Mouse (Mus musculus): ENCODE data around the gene Pxylp1. TPM values are rescaled to one million over a fixed set of nuclear protein-coding genes. Genes with fewer than 3 reads are reported as not detected.
A peak's percentile ranks its signal among the peaks of the same experiment; 100 is the strongest.

Pxylp1 gene
- polyA plus RNA-seq, 1 experiment, result 7.5 TPM

DNA sequence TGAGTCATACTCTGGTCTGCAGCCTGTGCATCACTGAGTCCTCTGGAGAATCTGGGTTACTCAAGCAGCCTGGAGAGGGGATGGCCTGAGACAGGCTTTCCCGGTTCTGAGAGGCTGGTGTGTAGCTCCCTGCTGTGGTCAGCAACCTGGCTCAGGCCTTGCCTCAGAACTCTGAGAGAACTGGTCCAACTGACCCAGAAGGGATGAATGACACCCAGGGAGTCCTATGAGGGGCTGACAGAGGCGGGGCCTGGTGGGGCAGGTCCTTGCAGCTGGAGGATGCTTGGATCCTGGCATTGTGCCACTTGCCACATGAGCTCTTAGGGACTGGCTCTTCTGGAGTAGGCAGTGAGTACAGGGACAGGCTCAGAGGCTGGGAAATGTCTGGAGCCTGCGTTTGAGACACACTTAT is 47.7 kb downstream of the Pxylp1 start:
- peak; percentile 5 for TF ChIP-seq CEBPB (IDR thresholded peaks at IDR 0.05; ENCODE audit: low read depth)
- no peak for TF ChIP-seq MAX (IDR thresholded peaks at IDR 0.05)
- Histone ChIP-seq H3K4me3 (ENCODE audit: insufficient read depth, poor library complexity, severe bottlenecking) (no peak overlapping the region), H3K79me3 (ENCODE audit: low read depth) (no peaks in the 10 kb centered on the region), H3K36me3 (ENCODE audit: control insufficient read depth, insufficient read depth) (no peaks in the 10 kb centered on the region), H3ac (ENCODE audit: control insufficient read depth, insufficient read length, low read depth) (no peak overlapping the region), H3K79me2 (ENCODE audit: control insufficient read depth, insufficient read depth) (no peaks in the 10 kb centered on the region), H3K27me3 (ENCODE audit: control insufficient read depth, insufficient read depth, insufficient read length) (no peaks in the 10 kb centered on the region)

DNA sequence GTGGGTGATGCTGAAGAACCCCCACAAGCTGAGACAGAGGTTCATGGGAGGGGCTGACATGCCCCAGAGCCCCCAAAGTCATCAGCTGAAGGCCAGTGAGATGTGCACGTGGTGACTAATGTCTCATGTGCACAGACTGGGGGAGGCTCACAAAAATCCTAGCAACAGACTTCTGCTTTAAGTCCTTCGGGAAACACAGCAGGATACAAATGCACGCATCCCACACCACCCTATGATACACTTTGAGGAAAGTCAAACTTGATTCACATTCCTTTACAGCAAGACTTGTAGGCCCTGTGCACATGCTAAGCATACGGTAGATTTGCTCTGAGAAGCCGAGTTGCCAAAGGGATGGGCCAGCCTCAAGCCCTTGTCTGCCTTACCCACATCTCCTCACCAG is 53.1 kb downstream of the Pxylp1 start:
- no peaks in the 10 kb centered on the region for H3K27me3 ChIP-seq (ENCODE audit: control insufficient read depth, insufficient read depth, insufficient read length)
- no peak overlapping the region for H3ac ChIP-seq (ENCODE audit: control insufficient read depth, insufficient read length, low read depth)
- TF ChIP-seq USF1 (IDR thresholded peaks at IDR 0.05; ENCODE audit: low read depth) (no peak), CTCF (IDR thresholded peaks at IDR 0.05; ENCODE audit: control insufficient read depth, insufficient read depth, insufficient read length) (no peak), MYOD1 (IDR thresholded peaks at IDR 0.05; ENCODE audit: control insufficient read depth, insufficient read length, low read depth) (no peak), MYOG (IDR thresholded peaks at IDR 0.05; ENCODE audit: control insufficient read depth, extremely low read depth, insufficient read length) (no peak), CEBPB (IDR thresholded peaks at IDR 0.05; ENCODE audit: low read depth) (no peak), FOSL1 (IDR thresholded peaks at IDR 0.05; ENCODE audit: insufficient read depth, low read length, poor library complexity, severe bottlenecking) (no peak), MAX (IDR thresholded peaks at IDR 0.05) (no peak)
- no peaks in the 10 kb centered on the region for H3K79me3 ChIP-seq (ENCODE audit: low read depth)
- no peaks in the 10 kb centered on the region for H3K36me3 ChIP-seq (ENCODE audit: control insufficient read depth, insufficient read depth)
- no peaks in the 10 kb centered on the region for H3K79me2 ChIP-seq (ENCODE audit: control insufficient read depth, insufficient read depth)
- H3K4me3 ChIP-seq (ENCODE audit: insufficient read depth, poor library complexity, severe bottlenecking), result no peak overlapping the region

DNA sequence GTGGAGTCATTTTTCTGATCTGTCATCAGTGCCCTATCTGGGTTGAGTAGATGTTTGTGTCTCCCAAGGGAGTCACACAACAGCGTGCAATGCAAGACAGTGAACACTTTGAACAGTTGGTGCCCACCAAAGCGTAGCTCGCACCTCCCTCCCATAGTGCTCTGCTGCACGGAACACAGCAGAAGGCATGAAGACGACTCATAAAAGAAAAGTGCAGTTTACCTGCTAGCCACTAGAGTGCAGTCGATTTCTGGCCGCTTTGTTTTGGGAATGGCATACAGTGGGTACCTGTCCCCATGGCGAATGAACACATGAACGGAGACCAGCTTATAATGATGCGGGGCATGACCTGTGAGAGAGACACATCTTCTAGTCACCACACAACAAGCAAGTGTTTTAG is 53.6 kb downstream of the Pxylp1 start:
- TF ChIP-seq CTCF (IDR thresholded peaks at IDR 0.05; ENCODE audit: control insufficient read depth, insufficient read depth, insufficient read length) (peak; percentile 38), CEBPB (IDR thresholded peaks at IDR 0.05; ENCODE audit: low read depth) (no peak)
- Histone ChIP-seq H3K27me3 (ENCODE audit: control insufficient read depth, insufficient read depth, insufficient read length) (no peaks in the 10 kb centered on the region), H3K36me3 (ENCODE audit: control insufficient read depth, insufficient read depth) (no peaks in the 10 kb centered on the region), H3K79me3 (ENCODE audit: low read depth) (no peaks in the 10 kb centered on the region), H3K79me2 (ENCODE audit: control insufficient read depth, insufficient read depth) (no peaks in the 10 kb centered on the region), H3ac (ENCODE audit: control insufficient read depth, insufficient read length, low read depth) (no peak overlapping the region), H3K4me3 (ENCODE audit: insufficient read depth, poor library complexity, severe bottlenecking) (no peak overlapping the region)

DNA sequence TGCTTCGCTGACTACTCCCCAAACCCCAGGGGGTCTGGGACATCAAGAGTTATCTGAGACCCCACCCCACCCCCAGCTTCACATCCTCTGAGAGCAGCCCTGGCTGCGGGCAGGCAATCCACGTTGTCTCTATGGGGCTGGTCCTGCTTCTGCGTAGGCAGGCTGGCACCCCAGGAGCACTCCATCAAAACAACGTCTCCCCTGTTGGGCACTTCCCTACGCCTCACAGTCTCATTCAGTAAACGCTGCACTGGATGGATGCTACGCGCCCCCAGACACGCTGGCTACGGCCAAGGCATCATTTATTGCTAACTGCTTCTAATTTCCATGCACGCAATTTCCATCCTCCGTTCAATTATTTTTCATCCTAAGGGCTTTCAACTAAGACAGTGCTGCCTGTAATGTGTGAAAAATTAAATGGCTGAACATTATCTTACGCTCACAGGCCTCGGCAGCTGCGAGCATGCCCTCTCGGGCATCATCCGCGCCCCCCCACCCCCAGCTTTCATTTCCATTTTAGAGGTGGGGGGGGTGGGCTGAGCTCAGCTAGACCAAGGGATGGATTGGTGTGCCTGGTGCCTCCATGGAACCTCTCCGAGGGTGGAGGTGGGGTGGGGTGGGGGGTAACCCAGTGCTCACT is 54.6 kb downstream of the Pxylp1 start:
- Histone ChIP-seq H3K36me3 (ENCODE audit: control insufficient read depth, insufficient read depth) (no peaks in the 10 kb centered on the region), H3ac (ENCODE audit: control insufficient read depth, insufficient read length, low read depth) (no peak overlapping the region), H3K79me2 (ENCODE audit: control insufficient read depth, insufficient read depth) (no peaks in the 10 kb centered on the region), H3K27me3 (ENCODE audit: control insufficient read depth, insufficient read depth, insufficient read length) (no peaks in the 10 kb centered on the region), H3K4me3 (ENCODE audit: insufficient read depth, poor library complexity, severe bottlenecking) (no peak overlapping the region), H3K79me3 (ENCODE audit: low read depth) (no peaks in the 10 kb centered on the region)
- TF ChIP-seq MYOG (IDR thresholded peaks at IDR 0.05; ENCODE audit: control insufficient read depth, extremely low read depth, insufficient read length), result no peak
- no peak for TF ChIP-seq FOSL1 (IDR thresholded peaks at IDR 0.05; ENCODE audit: insufficient read depth, low read length, poor library complexity, severe bottlenecking)
- TF ChIP-seq CEBPB (IDR thresholded peaks at IDR 0.05; ENCODE audit: low read depth), result no peak
- TF ChIP-seq CTCF (IDR thresholded peaks at IDR 0.05; ENCODE audit: control insufficient read depth, insufficient read depth, insufficient read length), result no peak
- TF ChIP-seq USF1 (IDR thresholded peaks at IDR 0.05; ENCODE audit: low read depth), result no peak
- no peak for TF ChIP-seq MYOD1 (IDR thresholded peaks at IDR 0.05; ENCODE audit: control insufficient read depth, insufficient read length, low read depth)
- TF ChIP-seq MAX (IDR thresholded peaks at IDR 0.05), result no peak

- H3K79me2 ChIP-seq (ENCODE audit: control insufficient read depth, insufficient read depth), result no peaks in the 10 kb centered on the region
- no peaks in the 10 kb centered on the region for H3K36me3 ChIP-seq (ENCODE audit: control insufficient read depth, insufficient read depth)
- H3K27me3 ChIP-seq (ENCODE audit: control insufficient read depth, insufficient read depth, insufficient read length), result no peaks in the 10 kb centered on the region
- H3ac ChIP-seq (ENCODE audit: control insufficient read depth, insufficient read length, low read depth), result no peak overlapping the region
- H3K4me3 ChIP-seq (ENCODE audit: insufficient read depth, poor library complexity, severe bottlenecking), result no peak overlapping the region
- TF ChIP-seq FOSL1 (IDR thresholded peaks at IDR 0.05; ENCODE audit: insufficient read depth, low read length, poor library complexity, severe bottlenecking), result no peak
- no peak for TF ChIP-seq USF1 (IDR thresholded peaks at IDR 0.05; ENCODE audit: low read depth)
- no peak for TF ChIP-seq MAX (IDR thresholded peaks at IDR 0.05)
- TF ChIP-seq MYOD1 (IDR thresholded peaks at IDR 0.05; ENCODE audit: control insufficient read depth, insufficient read length, low read depth), result no peak
- no peak for TF ChIP-seq MYOG (IDR thresholded peaks at IDR 0.05; ENCODE audit: control insufficient read depth, extremely low read depth, insufficient read length)
- TF ChIP-seq CEBPB (IDR thresholded peaks at IDR 0.05; ENCODE audit: low read depth), result no peak
- no peak for TF ChIP-seq CTCF (IDR thresholded peaks at IDR 0.05; ENCODE audit: control insufficient read depth, insufficient read depth, insufficient read length)
- H3K79me3 ChIP-seq (ENCODE audit: low read depth), result no peaks in the 10 kb centered on the region
These were observed 55.5 kb downstream of the Pxylp1 start for GRCm38 (mm10) chr9:96836984-96837383.

DNA sequence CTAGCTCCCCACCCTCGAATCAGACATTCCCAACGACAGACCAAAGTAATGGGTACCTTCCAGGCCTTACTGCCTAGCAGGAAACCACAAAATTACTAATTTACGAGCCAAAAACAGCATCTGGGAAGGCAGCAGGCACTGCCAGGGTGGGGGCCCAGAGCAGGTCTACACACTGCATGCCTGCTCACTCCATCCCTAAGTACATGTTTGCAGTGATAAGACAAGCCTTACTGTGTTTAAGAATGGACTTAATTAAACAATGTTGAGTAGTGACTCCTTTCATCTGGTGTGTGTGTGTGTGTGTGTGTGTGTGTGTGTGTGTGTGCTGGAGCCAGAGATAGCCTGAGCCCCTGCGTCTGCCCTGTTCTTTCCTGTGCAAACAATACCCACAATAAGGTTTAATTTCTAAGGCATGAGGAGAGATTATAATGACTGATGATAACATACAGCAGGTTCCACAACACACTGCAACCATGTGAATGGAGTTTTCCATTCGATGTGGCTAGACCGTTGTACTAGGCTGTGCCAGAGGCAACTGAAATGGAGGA is 57.0 kb downstream of the Pxylp1 start:
- H3K4me3 ChIP-seq (ENCODE audit: insufficient read depth, poor library complexity, severe bottlenecking), result no peak overlapping the region
- no peaks in the 10 kb centered on the region for H3K79me2 ChIP-seq (ENCODE audit: control insufficient read depth, insufficient read depth)
- no peaks in the 10 kb centered on the region for H3K79me3 ChIP-seq (ENCODE audit: low read depth)
- TF ChIP-seq MYOD1 (IDR thresholded peaks at IDR 0.05; ENCODE audit: control insufficient read depth, insufficient read length, low read depth) (no peak), MAX (IDR thresholded peaks at IDR 0.05) (no peak), CTCF (IDR thresholded peaks at IDR 0.05; ENCODE audit: control insufficient read depth, insufficient read depth, insufficient read length) (no peak), FOSL1 (IDR thresholded peaks at IDR 0.05; ENCODE audit: insufficient read depth, low read length, poor library complexity, severe bottlenecking) (no peak), USF1 (IDR thresholded peaks at IDR 0.05; ENCODE audit: low read depth) (no peak), CEBPB (IDR thresholded peaks at IDR 0.05; ENCODE audit: low read depth) (no peak), MYOG (IDR thresholded peaks at IDR 0.05; ENCODE audit: control insufficient read depth, extremely low read depth, insufficient read length) (no peak)
- no peak overlapping the region for H3ac ChIP-seq (ENCODE audit: control insufficient read depth, insufficient read length, low read depth)
- H3K27me3 ChIP-seq (ENCODE audit: control insufficient read depth, insufficient read depth, insufficient read length), result no peaks in the 10 kb centered on the region
- H3K36me3 ChIP-seq (ENCODE audit: control insufficient read depth, insufficient read depth), result no peaks in the 10 kb centered on the region

Measured in C2C12 (cell line).